Mouse (Mus musculus) embryo, embryonic 10 days (tissue): ENCODE measurements at regions not wholly inside any gene's neighbourhood (a gene's known extent, or its start where the extent isn't known, plus 50 kb on each side); places are given as distances from the start of the nearest gene placed in this dataset.

Experiments
- DNase-seq: peaks from one replicate; pipeline ENCODE4 v3.0.0-alpha.2; 2015; ENCODE audit warnings: low spot score

GRCm38 (mm10) chr12:106128944-106129724 is 119.1 kb downstream of the Vrk1 start:
- DNase-seq = no peak

GRCm38 (mm10) chr12:106130071-106130676 is 120.1 kb downstream of the Vrk1 start:
- DNase-seq = no peak

GRCm38 (mm10) chr12:106132715-106133114 is 122.7 kb downstream of the Vrk1 start:
- no peak for DNase-seq

- DNase-seq = no peak
Observed at GRCm38 (mm10) chr12:106138466-106138865, 128.4 kb downstream of the Vrk1 start.

GRCm38 (mm10) chr12:106139491-106139890 is 129.5 kb downstream of the Vrk1 start:
- no peak for DNase-seq

- DNase-seq = no peak
Observed at GRCm38 (mm10) chr12:106139927-106140326, 129.9 kb downstream of the Vrk1 start.

- no peak for DNase-seq
Observed at GRCm38 (mm10) chr12:106140671-106141070, 130.6 kb downstream of the Vrk1 start.

GRCm38 (mm10) chr12:106143548-106143947 is 133.5 kb downstream of the Vrk1 start:
- DNase-seq = no peak

- DNase-seq = no peak
Observed at GRCm38 (mm10) chr12:106156837-106157236, 146.8 kb downstream of the Vrk1 start.

- DNase-seq = no peak
Observed at GRCm38 (mm10) chr12:106157827-106158226, 147.8 kb downstream of the Vrk1 start.

- no peak for DNase-seq
Observed at GRCm38 (mm10) chr12:106158620-106159019, 148.6 kb downstream of the Vrk1 start.

- DNase-seq = no peak
Observed at GRCm38 (mm10) chr12:106171301-106171700, 161.3 kb downstream of the Vrk1 start.

GRCm38 (mm10) chr12:106173211-106173610 is 163.2 kb downstream of the Vrk1 start:
- DNase-seq = no peak

GRCm38 (mm10) chr12:106174070-106174980 is 164.3 kb downstream of the Vrk1 start:
- DNase-seq = peak; percentile 79

GRCm38 (mm10) chr12:106174981-106175700 is 165.1 kb downstream of the Vrk1 start:
- no peak for DNase-seq

GRCm38 (mm10) chr12:106177302-106177701 is 167.3 kb downstream of the Vrk1 start:
- DNase-seq = no peak

- DNase-seq = peak; percentile 77
Observed at GRCm38 (mm10) chr12:106177861-106178260, 167.8 kb downstream of the Vrk1 start.

GRCm38 (mm10) chr12:106178688-106179205 is 168.7 kb downstream of the Vrk1 start:
- DNase-seq = no peak

- DNase-seq = no peak
Observed at GRCm38 (mm10) chr12:106182923-106183322, 172.9 kb downstream of the Vrk1 start.

- no peak for DNase-seq
Observed at GRCm38 (mm10) chr12:106183973-106184372, 173.9 kb downstream of the Vrk1 start.

- no peak for DNase-seq
Observed at GRCm38 (mm10) chr12:106185398-106186077, 175.5 kb downstream of the Vrk1 start.
